Mouse (Mus musculus) gonadal fat pad, adult 2 months (tissue): ENCODE measurements around the gene Akap6. TPM values are rescaled to one million over a fixed set of nuclear protein-coding genes. Genes with fewer than 3 reads are reported as not detected.

ENCODE experiments used
- DNase-seq: peaks from one replicate; pipeline ENCODE4 v3.0.0-alpha.2; 2012; ENCODE audit warnings: low read depth
- polyA plus RNA-seq: library from polyadenylated mRNA; depleted of rRNA; stranded (reverse); fragments of >200 nt; gene quantifications from 2 replicates; pipeline ENCODE4 v1.2.3, GENCODE M21; 2012; rRNA removed

The Akap6 gene
- polyA plus RNA-seq, 1 experiment = 0.35 TPM

GRCm38 (mm10) chr12:53145516-53145915, 446.3 kb downstream of the Akap6 start:
- no peak for DNase-seq

GRCm38 (mm10) chr12:53146460-53147050, 447.4 kb downstream of the Akap6 start:
- no peak for DNase-seq

- DNase-seq = no peak
These were observed 448.5 kb downstream of the Akap6 start for GRCm38 (mm10) chr12:53147696-53148095.

DNA sequence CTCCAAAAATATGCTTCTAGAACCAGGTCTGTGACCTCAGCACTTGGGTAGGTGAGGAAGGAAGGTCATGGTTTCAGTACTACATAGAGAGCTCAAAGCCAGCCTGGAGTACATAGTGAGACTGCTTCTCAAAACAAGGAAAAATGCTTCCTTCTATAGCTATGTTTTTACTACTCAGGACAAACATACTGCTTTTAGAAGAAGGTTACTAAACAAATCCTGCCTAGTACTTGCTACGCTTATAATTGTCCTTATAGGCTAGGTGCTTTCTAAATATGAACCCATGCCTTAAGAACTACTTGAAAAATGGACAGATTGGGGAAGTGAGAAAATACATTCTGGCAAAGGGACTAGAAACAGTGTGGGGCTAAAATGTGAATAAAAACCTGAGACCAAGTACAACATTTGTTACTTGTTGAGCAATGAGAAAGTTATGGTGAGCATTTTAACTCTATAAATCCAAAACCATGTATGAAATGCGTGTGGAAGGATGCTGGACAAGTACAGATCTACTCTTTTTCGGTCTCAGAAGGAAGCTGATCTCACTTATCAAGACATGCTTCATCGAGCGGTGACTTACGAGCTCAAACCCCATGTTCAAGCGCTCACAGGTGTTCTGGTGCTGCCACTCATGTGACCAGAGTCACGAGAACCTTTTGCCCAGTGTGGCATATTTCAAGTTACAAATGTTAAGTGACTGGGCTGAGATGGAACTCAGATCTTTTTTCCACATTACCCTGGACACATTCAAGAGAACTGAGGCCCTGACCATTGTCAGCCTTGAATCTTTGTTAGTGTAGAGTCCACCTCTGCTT, 469.2 kb downstream of the Akap6 start:
- no peak for DNase-seq

- no peak for DNase-seq
These were observed 492.3 kb downstream of the Akap6 start for GRCm38 (mm10) chr12:53191435-53191834.

DNA sequence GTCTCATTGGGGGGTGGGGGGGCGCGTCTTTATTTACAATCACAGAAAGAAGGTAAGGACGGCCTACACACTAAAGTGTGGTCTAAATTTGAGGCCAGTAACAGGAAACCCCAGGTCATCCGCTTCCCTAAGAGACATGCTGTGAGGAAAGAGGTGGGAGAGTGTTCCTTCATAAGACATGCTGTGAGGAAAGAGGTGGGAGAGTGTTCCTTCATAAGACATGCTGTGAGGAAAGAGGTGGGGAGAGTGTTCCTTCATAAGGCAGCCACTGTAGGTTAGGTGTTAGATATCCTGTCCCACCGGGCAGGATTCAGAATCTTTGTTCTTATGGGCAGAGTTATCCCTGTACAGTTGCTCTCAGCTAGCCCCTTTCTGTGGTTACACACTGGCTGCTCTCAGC, 494.5 kb downstream of the Akap6 start:
- DNase-seq = no peak

Other genes with a start within 250 kb of the Akap6 start
- 6.7 and 7.3 TPM in 2 replicates for gene Arhgap5, start 195.4 kb upstream of the Akap6 start, polyA plus RNA-seq